Comparison of ENCODE assay signal across 8 mouse cellular contexts in genomic region chr5:101766248-101766647, GRCm38 (mm10). TPM values are rescaled to one million over a fixed set of nuclear protein-coding genes. Genes with fewer than 3 reads are reported as not detected.
DNase-seq lines count a peak whose midpoint lies in the region; ATAC-seq and TF ChIP-seq lines count a peak whose summit lies in the region.

No protein-coding gene starts in this region.

- DNase-seq in kidney, adult 18-20 months: peak; percentile 27
- no peak for DNase-seq in kidney, adult 8-10 months
- DNase-seq in heart, postnatal 10 days: peak; percentile 12 to 13
- no peak for DNase-seq in urinary bladder, postnatal 36 days (ENCODE audit: low spot score in 2 of 2)
- DNase-seq in cerebellum, postnatal 14 days: no peak
- DNase-seq in layer of hippocampus, postnatal 36 days: no peak

- H3K27me3 ChIP-seq in midbrain, embryonic 13.5 days: peaks cover 82% of the 10 kb centered on the region

- no peaks in the 10 kb centered on the region for H3K36me3 ChIP-seq in midbrain, embryonic 13.5 days

- H3K4me1 ChIP-seq in bone marrow, adult 2 months (ENCODE audit: control insufficient read depth, insufficient read depth, low read length): no peaks in the 10 kb centered on the region
- peaks cover 10% of the 10 kb centered on the region for H3K4me1 ChIP-seq in midbrain, embryonic 13.5 days (replicated peaks)

- H3K4me2 ChIP-seq in midbrain, embryonic 13.5 days (replicated peaks): peak overlapping the region; percentile 99; the same call in 1 of the 2 replicates

- TF ChIP-seq CTCF in bone marrow, adult 2 months (IDR thresholded peaks at IDR 0.05; ENCODE audit: control insufficient read depth, insufficient read depth, low read length): no peak

- peak overlapping the region; percentile 14 for H3K4me3 ChIP-seq in bone marrow, adult 2 months (replicated peaks; ENCODE audit: control insufficient read depth, low read depth, low read length)
- H3K4me3 ChIP-seq in midbrain, embryonic 13.5 days (replicated peaks): peak overlapping the region; percentile 73; the same call in 1 of the 2 replicates

- intact Hi-C loops in heart, postnatal 10 days (cut with DNase I): no loop called here

- H3K9me3 ChIP-seq in midbrain, embryonic 13.5 days: no peaks in the 10 kb centered on the region

- no peak overlapping the region for H3K27ac ChIP-seq in bone marrow, adult 2 months (ENCODE audit: control insufficient read depth, insufficient read depth, low read depth, low read length, poor library complexity)
- H3K27ac ChIP-seq in midbrain, embryonic 13.5 days: no peak overlapping the region

- ATAC-seq in midbrain, embryonic 13.5 days: no peak

- no peak overlapping the region for H3K9ac ChIP-seq in midbrain, embryonic 13.5 days (replicated peaks)

- 6% methylated on average over 6 of the region's 6 CpGs for WGBS in bone marrow, adult 2 months
- 46% methylated on average over 6 of the region's 6 CpGs for WGBS in midbrain, embryonic 13.5 days

- TF ChIP-seq POLR2A in bone marrow, adult 2 months (IDR thresholded peaks at IDR 0.05; ENCODE audit: borderline replicate concordance, control insufficient read depth, low read depth, low read length): no peak

RNA-seq across cellular contexts. Expression of gene Cds1, which starts 1.3 kb away (rescaled TPM):
- polyA plus RNA-seq in bone marrow, adult 2 months (2011; ENCODE audit: insufficient read depth, insufficient read length, low replicate concordance, missing spikeins): 1.4 and 1.5 TPM in 2 replicates
- 1 to 10 TPM; 4.5 to 5.3 TPM for total RNA-seq in heart, postnatal 10 days (2021)
- polyA plus RNA-seq in midbrain, embryonic 13.5 days (2015; fragmentation: Nextera tagmentation; extraction: Ambion mirVana): 3.0 and 3.7 TPM in 2 replicates
- total RNA-seq in layer of hippocampus, postnatal 36 days (2021): 10 to 100 TPM; 58.9 to 64.0 TPM

Comparison
In these comparisons a context has a peak if more than half of its experiments do, and no peak if none do; other contexts are left out.
1. DNase-seq: peak in kidney, adult 18-20 months (single experiment) and heart, postnatal 10 days (2 of 2); none in kidney, adult 8-10 months (0 of 2), urinary bladder, postnatal 36 days (0 of 2), cerebellum, postnatal 14 days (0 of 2) and layer of hippocampus, postnatal 36 days (0 of 2).
2. RNA of gene Cds1, which starts 1.3 kb away (total RNA-seq): 58.9 to 64.0 TPM in layer of hippocampus, postnatal 36 days; 4.5 to 5.3 TPM in heart, postnatal 10 days; every median in the first group is over 4 times any median in the second.